Mouse (Mus musculus): Measurements from ENCODE around the gene Immp2l. TPM values are rescaled to one million over a fixed set of nuclear protein-coding genes. Genes with fewer than 3 reads are reported as not detected.

Immp2l gene
- total and polyA plus RNA-seq, 3 experiments: 0.50 to 31.4 (median 7.9) TPM

GRCm38 (mm10) chr12:41347494-41347893 lies 323.6 kb downstream of the Immp2l start:
- no peaks in the 10 kb centered on the region for H3K36me3 ChIP-seq (replicated peaks)
- H3K4me3 ChIP-seq (ENCODE audit: low read depth, low read length): no peak overlapping the region
- H3K27me3 ChIP-seq (ENCODE audit: insufficient read depth, low read length): no peaks in the 10 kb centered on the region
- ATAC-seq (ENCODE audit: extremely low read depth, insufficient number of reproducible peaks, low FRiP score, poor library complexity, severe bottlenecking) (no peak), DNase-seq (ENCODE audit: low spot score) (no peak)
- no peaks in the 10 kb centered on the region for H3K4me1 ChIP-seq (ENCODE audit: insufficient read depth, low read depth, low read length)
- peaks cover 37% of the 10 kb centered on the region for H3K9me3 ChIP-seq (replicated peaks)
- TF ChIP-seq TAL1 (conservative IDR thresholded peaks at IDR 0.05; ENCODE audit: low read depth, low read length) (no peak), GATA2 (IDR thresholded peaks at IDR 0.05; ENCODE audit: borderline replicate concordance, low read depth, low read length) (no peak), GATA1 (IDR thresholded peaks at IDR 0.05; ENCODE audit: borderline replicate concordance, low read length) (no peak), CTCF (IDR thresholded peaks at IDR 0.05; ENCODE audit: low read depth, low read length) (no peak), POLR2AphosphoS5 (IDR thresholded peaks at IDR 0.05; ENCODE audit: insufficient replicate concordance, low read depth, low read length) (no peak)

- ATAC-seq (ENCODE audit: extremely low read depth, insufficient number of reproducible peaks, low FRiP score, poor library complexity, severe bottlenecking): no peak
- no peaks in the 10 kb centered on the region for H3K4me1 ChIP-seq (ENCODE audit: insufficient read depth, low read depth, low read length)
- H3K4me3 ChIP-seq (ENCODE audit: low read depth, low read length): no peak overlapping the region
- no peaks in the 10 kb centered on the region for H3K36me3 ChIP-seq (replicated peaks)
- DNase-seq (ENCODE audit: low spot score): no peak
- no peaks in the 10 kb centered on the region for H3K27me3 ChIP-seq (ENCODE audit: insufficient read depth, low read length)
- TF ChIP-seq TAL1 (conservative IDR thresholded peaks at IDR 0.05; ENCODE audit: low read depth, low read length) (no peak), GATA2 (IDR thresholded peaks at IDR 0.05; ENCODE audit: borderline replicate concordance, low read depth, low read length) (no peak), GATA1 (IDR thresholded peaks at IDR 0.05; ENCODE audit: borderline replicate concordance, low read length) (no peak), CTCF (IDR thresholded peaks at IDR 0.05; ENCODE audit: low read depth, low read length) (no peak), POLR2AphosphoS5 (IDR thresholded peaks at IDR 0.05; ENCODE audit: insufficient replicate concordance, low read depth, low read length) (no peak)
- H3K9me3 ChIP-seq (replicated peaks): peaks cover 35% of the 10 kb centered on the region
Observed at GRCm38 (mm10) chr12:41349386-41349785, 325.5 kb downstream of the Immp2l start.

GRCm38 (mm10) chr12:41349814-41350213 lies 325.9 kb downstream of the Immp2l start:
- no peak for TF ChIP-seq GATA1 (IDR thresholded peaks at IDR 0.05; ENCODE audit: borderline replicate concordance, low read length)
- no peak for TF ChIP-seq TAL1 (conservative IDR thresholded peaks at IDR 0.05; ENCODE audit: low read depth, low read length)
- TF ChIP-seq GATA2 (IDR thresholded peaks at IDR 0.05; ENCODE audit: borderline replicate concordance, low read depth, low read length): no peak
- no peak for TF ChIP-seq CTCF (IDR thresholded peaks at IDR 0.05; ENCODE audit: low read depth, low read length)
- TF ChIP-seq POLR2AphosphoS5 (IDR thresholded peaks at IDR 0.05; ENCODE audit: insufficient replicate concordance, low read depth, low read length): no peak
- DNase-seq (ENCODE audit: low spot score): no peak
- Histone ChIP-seq H3K36me3 (replicated peaks) (no peaks in the 10 kb centered on the region), H3K27me3 (ENCODE audit: insufficient read depth, low read length) (no peaks in the 10 kb centered on the region), H3K9me3 (replicated peaks) (peaks cover 34% of the 10 kb centered on the region), H3K4me3 (ENCODE audit: low read depth, low read length) (no peak overlapping the region), H3K4me1 (ENCODE audit: insufficient read depth, low read depth, low read length) (no peaks in the 10 kb centered on the region)
- ATAC-seq (ENCODE audit: extremely low read depth, insufficient number of reproducible peaks, low FRiP score, poor library complexity, severe bottlenecking): no peak

GRCm38 (mm10) chr12:41351275-41351674 lies 327.4 kb downstream of the Immp2l start:
- DNase-seq (ENCODE audit: low spot score): no peak
- ATAC-seq (ENCODE audit: extremely low read depth, insufficient number of reproducible peaks, low FRiP score, poor library complexity, severe bottlenecking): no peak
- Histone ChIP-seq H3K4me1 (ENCODE audit: insufficient read depth, low read depth, low read length) (no peaks in the 10 kb centered on the region), H3K36me3 (replicated peaks) (no peaks in the 10 kb centered on the region), H3K4me3 (ENCODE audit: low read depth, low read length) (no peak overlapping the region), H3K27me3 (ENCODE audit: insufficient read depth, low read length) (no peaks in the 10 kb centered on the region), H3K9me3 (replicated peaks) (peaks cover 32% of the 10 kb centered on the region)
- TF ChIP-seq GATA2 (IDR thresholded peaks at IDR 0.05; ENCODE audit: borderline replicate concordance, low read depth, low read length) (no peak), CTCF (IDR thresholded peaks at IDR 0.05; ENCODE audit: low read depth, low read length) (no peak), POLR2AphosphoS5 (IDR thresholded peaks at IDR 0.05; ENCODE audit: insufficient replicate concordance, low read depth, low read length) (no peak), GATA1 (IDR thresholded peaks at IDR 0.05; ENCODE audit: borderline replicate concordance, low read length) (no peak), TAL1 (conservative IDR thresholded peaks at IDR 0.05; ENCODE audit: low read depth, low read length) (no peak)

- DNase-seq (ENCODE audit: low spot score): no peak
- Histone ChIP-seq H3K36me3 (replicated peaks) (no peaks in the 10 kb centered on the region), H3K9me3 (replicated peaks) (peaks cover 20% of the 10 kb centered on the region), H3K27me3 (ENCODE audit: insufficient read depth, low read length) (no peaks in the 10 kb centered on the region), H3K4me1 (ENCODE audit: insufficient read depth, low read depth, low read length) (no peaks in the 10 kb centered on the region), H3K4me3 (ENCODE audit: low read depth, low read length) (no peak overlapping the region)
- no peak for ATAC-seq (ENCODE audit: extremely low read depth, insufficient number of reproducible peaks, low FRiP score, poor library complexity, severe bottlenecking)
- TF ChIP-seq GATA1 (IDR thresholded peaks at IDR 0.05; ENCODE audit: borderline replicate concordance, low read length) (no peak), GATA2 (IDR thresholded peaks at IDR 0.05; ENCODE audit: borderline replicate concordance, low read depth, low read length) (no peak), TAL1 (conservative IDR thresholded peaks at IDR 0.05; ENCODE audit: low read depth, low read length) (no peak), CTCF (IDR thresholded peaks at IDR 0.05; ENCODE audit: low read depth, low read length) (no peak), POLR2AphosphoS5 (IDR thresholded peaks at IDR 0.05; ENCODE audit: insufficient replicate concordance, low read depth, low read length) (no peak)
Observed at GRCm38 (mm10) chr12:41354857-41355256, 331.0 kb downstream of the Immp2l start.

GRCm38 (mm10) chr12:41356040-41356439 lies 332.1 kb downstream of the Immp2l start:
- Histone ChIP-seq H3K36me3 (replicated peaks) (no peaks in the 10 kb centered on the region), H3K27me3 (ENCODE audit: insufficient read depth, low read length) (no peaks in the 10 kb centered on the region), H3K4me1 (ENCODE audit: insufficient read depth, low read depth, low read length) (no peaks in the 10 kb centered on the region), H3K9me3 (replicated peaks) (peaks cover 17% of the 10 kb centered on the region), H3K4me3 (ENCODE audit: low read depth, low read length) (no peak overlapping the region)
- DNase-seq (ENCODE audit: low spot score) (no peak), ATAC-seq (ENCODE audit: extremely low read depth, insufficient number of reproducible peaks, low FRiP score, poor library complexity, severe bottlenecking) (no peak)
- TF ChIP-seq GATA2 (IDR thresholded peaks at IDR 0.05; ENCODE audit: borderline replicate concordance, low read depth, low read length) (no peak), CTCF (IDR thresholded peaks at IDR 0.05; ENCODE audit: low read depth, low read length) (no peak), TAL1 (conservative IDR thresholded peaks at IDR 0.05; ENCODE audit: low read depth, low read length) (no peak)
